Mouse (Mus musculus): ENCODE measurements around the gene Ggcx. TPM values are rescaled to one million over a fixed set of nuclear protein-coding genes. Genes with fewer than 3 reads are reported as not detected.
"Not testable (repeated sequence)": the region's sequence is repeated elsewhere in the genome, so short reads cannot be mapped to it uniquely, and the experiment has no call there.

The Ggcx gene
- polyA plus RNA-seq, 1 experiment from 2014 or later, result 31.7 TPM

GRCm38 (mm10) chr6:72447487-72447886 is 33.4 kb downstream of the Ggcx start:
- no peaks in the 10 kb centered on the region for H3K27me3 ChIP-seq (ENCODE audit: control insufficient read depth, insufficient read depth, low read depth, low read length)
- no peak overlapping the region for H3K4me3 ChIP-seq (ENCODE audit: low read depth, low read length)
- no peaks in the 10 kb centered on the region for H3K9me3 ChIP-seq (replicated peaks; ENCODE audit: control insufficient read depth, low read length)
- no peak for ATAC-seq (ENCODE audit: low read depth)
- 59% methylated on average over 2 of the region's 2 CpGs for WGBS (ENCODE audit: insufficient replicate concordance)
- no peak overlapping the region for H3K9ac ChIP-seq (ENCODE audit: low read depth, low read length)
- no peaks in the 10 kb centered on the region for H3K36me3 ChIP-seq (ENCODE audit: control insufficient read depth, insufficient read depth)
- H3K4me2 ChIP-seq (ENCODE audit: low read depth, low read length), result no peak overlapping the region
- H3K4me1 ChIP-seq (ENCODE audit: control insufficient read depth, low read depth, low read length), result no peaks in the 10 kb centered on the region
- H3K27ac ChIP-seq (ENCODE audit: low read length), result no peak overlapping the region

GRCm38 (mm10) chr6:72451778-72452177 is 37.7 kb downstream of the Ggcx start:
- H3K36me3 ChIP-seq (ENCODE audit: control insufficient read depth, insufficient read depth); H3K27me3 ChIP-seq (ENCODE audit: control insufficient read depth, insufficient read depth, low read depth, low read length); ATAC-seq (ENCODE audit: low read depth); H3K9me3 ChIP-seq (replicated peaks; ENCODE audit: control insufficient read depth, low read length); H3K4me2 ChIP-seq (ENCODE audit: low read depth, low read length); H3K9ac ChIP-seq (ENCODE audit: low read depth, low read length); H3K27ac ChIP-seq (ENCODE audit: low read length); H3K4me3 ChIP-seq (ENCODE audit: low read depth, low read length): not testable (repeated sequence)
- peaks cover 22% of the 10 kb centered on the region for H3K4me1 ChIP-seq (ENCODE audit: control insufficient read depth, low read depth, low read length)
- WGBS (ENCODE audit: insufficient replicate concordance), result 73% methylated on average over 2 of the region's 2 CpGs

DNA sequence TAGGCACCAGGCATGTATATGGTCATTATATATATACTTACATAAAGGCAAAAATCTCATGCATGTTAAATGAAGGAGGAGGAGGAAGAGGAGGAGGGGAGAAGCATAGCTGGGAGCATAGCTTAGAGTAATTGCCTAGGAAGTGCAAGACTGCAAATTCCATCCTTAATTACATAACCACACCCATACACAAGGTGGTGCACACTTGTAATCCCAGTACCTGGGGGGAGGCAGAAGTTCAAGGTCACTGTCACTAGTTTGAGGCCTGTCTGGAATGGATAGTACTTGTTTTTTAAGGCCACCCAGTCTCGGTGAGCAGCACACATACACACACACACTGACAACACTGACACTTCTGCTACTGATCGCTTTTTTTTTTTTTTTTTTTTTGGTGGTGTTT is 38.2 kb downstream of the Ggcx start:
- Histone ChIP-seq H3K36me3 (ENCODE audit: control insufficient read depth, insufficient read depth) (no peaks in the 10 kb centered on the region), H3K27me3 (ENCODE audit: control insufficient read depth, insufficient read depth, low read depth, low read length) (no peaks in the 10 kb centered on the region), H3K4me3 (ENCODE audit: low read depth, low read length) (no peak overlapping the region), H3K9ac (ENCODE audit: low read depth, low read length) (no peak overlapping the region), H3K4me1 (ENCODE audit: control insufficient read depth, low read depth, low read length) (peaks cover 22% of the 10 kb centered on the region), H3K4me2 (ENCODE audit: low read depth, low read length) (no peak overlapping the region), H3K27ac (ENCODE audit: low read length) (no peak overlapping the region), H3K9me3 (replicated peaks; ENCODE audit: control insufficient read depth, low read length) (no peaks in the 10 kb centered on the region)
- no peak for ATAC-seq (ENCODE audit: low read depth)
- WGBS (ENCODE audit: insufficient replicate concordance), result 77% methylated on average over 2 of the region's 2 CpGs

DNA sequence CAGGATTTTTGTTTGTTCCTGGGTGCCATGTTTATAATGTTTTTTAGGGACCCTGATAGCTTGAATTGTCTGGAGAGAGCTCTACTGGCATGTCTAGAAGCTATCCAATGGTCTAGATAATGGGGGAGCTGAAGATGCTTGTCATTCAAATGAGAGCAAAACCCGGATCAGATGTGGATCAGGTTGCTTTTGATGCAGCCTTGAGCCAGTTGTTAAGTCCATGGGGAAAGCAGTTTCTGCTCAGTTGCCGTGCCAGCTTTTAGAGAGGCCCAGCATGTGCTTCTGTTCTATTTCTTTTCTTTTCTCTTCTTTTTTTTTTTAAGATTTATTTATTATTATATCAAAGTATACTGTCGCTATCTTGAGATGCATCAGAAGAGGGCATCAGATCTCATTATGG is 39.5 kb downstream of the Ggcx start:
- no peak overlapping the region for H3K4me2 ChIP-seq (ENCODE audit: low read depth, low read length)
- no peak overlapping the region for H3K9ac ChIP-seq (ENCODE audit: low read depth, low read length)
- H3K27ac ChIP-seq (ENCODE audit: low read length), result no peak overlapping the region
- no peaks in the 10 kb centered on the region for H3K9me3 ChIP-seq (replicated peaks; ENCODE audit: control insufficient read depth, low read length)
- H3K36me3 ChIP-seq (ENCODE audit: control insufficient read depth, insufficient read depth), result no peaks in the 10 kb centered on the region
- 82% methylated on average over 3 of the region's 3 CpGs for WGBS (ENCODE audit: insufficient replicate concordance)
- no peak for ATAC-seq (ENCODE audit: low read depth)
- H3K4me1 ChIP-seq (ENCODE audit: control insufficient read depth, low read depth, low read length), result peaks cover 22% of the 10 kb centered on the region
- H3K4me3 ChIP-seq (ENCODE audit: low read depth, low read length), result no peak overlapping the region
- H3K27me3 ChIP-seq (ENCODE audit: control insufficient read depth, insufficient read depth, low read depth, low read length), result no peaks in the 10 kb centered on the region

GRCm38 (mm10) chr6:72454072-72454746 is 40.1 kb downstream of the Ggcx start:
- Histone ChIP-seq H3K9me3 (replicated peaks; ENCODE audit: control insufficient read depth, low read length) (no peaks in the 10 kb centered on the region), H3K27me3 (ENCODE audit: control insufficient read depth, insufficient read depth, low read depth, low read length) (no peaks in the 10 kb centered on the region), H3K4me3 (ENCODE audit: low read depth, low read length) (no peak overlapping the region), H3K4me2 (ENCODE audit: low read depth, low read length) (no peak overlapping the region), H3K9ac (ENCODE audit: low read depth, low read length) (peak overlapping the region; percentile 39), H3K4me1 (ENCODE audit: control insufficient read depth, low read depth, low read length) (peaks cover 25% of the 10 kb centered on the region), H3K36me3 (ENCODE audit: control insufficient read depth, insufficient read depth) (no peaks in the 10 kb centered on the region), H3K27ac (ENCODE audit: low read length) (peak overlapping the region; percentile 76; the same call in 1 of the 2 replicates)
- 27% methylated on average over 7 of the region's 7 CpGs for WGBS (ENCODE audit: insufficient replicate concordance)
- peak; percentile 80 for ATAC-seq (ENCODE audit: low read depth)

GRCm38 (mm10) chr6:72454833-72455373 is 40.8 kb downstream of the Ggcx start:
- H3K36me3 ChIP-seq (ENCODE audit: control insufficient read depth, insufficient read depth), result no peaks in the 10 kb centered on the region
- peaks cover 27% of the 10 kb centered on the region for H3K4me1 ChIP-seq (ENCODE audit: control insufficient read depth, low read depth, low read length)
- H3K9ac ChIP-seq (ENCODE audit: low read depth, low read length), result no peak overlapping the region
- WGBS (ENCODE audit: insufficient replicate concordance), result 73% methylated on average over 7 of the region's 7 CpGs
- no peak overlapping the region for H3K4me3 ChIP-seq (ENCODE audit: low read depth, low read length)
- H3K4me2 ChIP-seq (ENCODE audit: low read depth, low read length), result no peak overlapping the region
- no peaks in the 10 kb centered on the region for H3K27me3 ChIP-seq (ENCODE audit: control insufficient read depth, insufficient read depth, low read depth, low read length)
- no peak for ATAC-seq (ENCODE audit: low read depth)
- H3K9me3 ChIP-seq (replicated peaks; ENCODE audit: control insufficient read depth, low read length), result no peaks in the 10 kb centered on the region
- no peak overlapping the region for H3K27ac ChIP-seq (ENCODE audit: low read length)

GRCm38 (mm10) chr6:72456567-72456966 is 42.5 kb downstream of the Ggcx start:
- no peak overlapping the region for H3K4me2 ChIP-seq (ENCODE audit: low read depth, low read length)
- no peaks in the 10 kb centered on the region for H3K27me3 ChIP-seq (ENCODE audit: control insufficient read depth, insufficient read depth, low read depth, low read length)
- peaks cover 27% of the 10 kb centered on the region for H3K4me1 ChIP-seq (ENCODE audit: control insufficient read depth, low read depth, low read length)
- no peak overlapping the region for H3K4me3 ChIP-seq (ENCODE audit: low read depth, low read length)
- peak; percentile 46; the same call in 1 of the 2 replicates for ATAC-seq (ENCODE audit: low read depth)
- H3K36me3 ChIP-seq (ENCODE audit: control insufficient read depth, insufficient read depth), result no peaks in the 10 kb centered on the region
- 43% methylated on average over 4 of the region's 4 CpGs for WGBS (ENCODE audit: insufficient replicate concordance)
- no peaks in the 10 kb centered on the region for H3K9me3 ChIP-seq (replicated peaks; ENCODE audit: control insufficient read depth, low read length)
- H3K27ac ChIP-seq (ENCODE audit: low read length), result no peak overlapping the region
- H3K9ac ChIP-seq (ENCODE audit: low read depth, low read length), result no peak overlapping the region

DNA sequence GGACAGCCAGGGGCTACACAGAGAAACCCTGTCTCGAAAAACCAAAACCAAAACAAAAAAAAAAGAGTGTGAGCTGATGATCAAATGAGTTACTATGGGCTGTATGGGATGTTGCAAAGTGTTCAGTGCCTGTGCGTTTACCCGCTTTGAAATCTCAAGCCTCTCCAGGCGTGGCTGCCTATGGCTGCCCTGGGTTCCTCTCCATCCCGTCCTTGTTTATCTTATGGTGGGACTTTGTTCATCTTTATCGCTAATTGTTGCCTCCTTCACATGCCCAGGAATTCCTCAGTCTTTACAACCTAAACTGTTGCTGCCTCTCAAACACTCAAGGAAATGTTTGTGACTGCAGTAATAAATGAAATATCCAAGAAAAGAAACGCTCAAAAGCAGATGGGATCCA is 44.3 kb downstream of the Ggcx start:
- Histone ChIP-seq H3K4me3 (ENCODE audit: low read depth, low read length) (no peak overlapping the region), H3K4me1 (ENCODE audit: control insufficient read depth, low read depth, low read length) (peaks cover 27% of the 10 kb centered on the region), H3K27ac (ENCODE audit: low read length) (no peak overlapping the region), H3K9ac (ENCODE audit: low read depth, low read length) (no peak overlapping the region), H3K4me2 (ENCODE audit: low read depth, low read length) (no peak overlapping the region), H3K36me3 (ENCODE audit: control insufficient read depth, insufficient read depth) (no peaks in the 10 kb centered on the region), H3K9me3 (replicated peaks; ENCODE audit: control insufficient read depth, low read length) (no peaks in the 10 kb centered on the region), H3K27me3 (ENCODE audit: control insufficient read depth, insufficient read depth, low read depth, low read length) (no peaks in the 10 kb centered on the region)
- 63% methylated on average over 7 of the region's 7 CpGs for WGBS (ENCODE audit: insufficient replicate concordance)
- ATAC-seq (ENCODE audit: low read depth), result no peak

GRCm38 (mm10) chr6:72458921-72459320 is 44.8 kb downstream of the Ggcx start:
- 66% methylated on average over 5 of the region's 5 CpGs for WGBS (ENCODE audit: insufficient replicate concordance)
- no peaks in the 10 kb centered on the region for H3K27me3 ChIP-seq (ENCODE audit: control insufficient read depth, insufficient read depth, low read depth, low read length)
- H3K9me3 ChIP-seq (replicated peaks; ENCODE audit: control insufficient read depth, low read length), result no peaks in the 10 kb centered on the region
- no peak overlapping the region for H3K27ac ChIP-seq (ENCODE audit: low read length)
- H3K9ac ChIP-seq (ENCODE audit: low read depth, low read length), result no peak overlapping the region
- no peak overlapping the region for H3K4me3 ChIP-seq (ENCODE audit: low read depth, low read length)
- H3K36me3 ChIP-seq (ENCODE audit: control insufficient read depth, insufficient read depth), result no peaks in the 10 kb centered on the region
- ATAC-seq (ENCODE audit: low read depth), result no peak
- H3K4me1 ChIP-seq (ENCODE audit: control insufficient read depth, low read depth, low read length), result peaks cover 27% of the 10 kb centered on the region
- H3K4me2 ChIP-seq (ENCODE audit: low read depth, low read length), result no peak overlapping the region
